Mouse (Mus musculus) common myeloid progenitor, adult 5-6 weeks (primary cell): ENCODE data around the gene Med13l. TPM values are rescaled to one million over a fixed set of nuclear protein-coding genes. Genes with fewer than 3 reads are reported as not detected.

Experiments
- ATAC-seq: replicated peaks from 2 replicates; pipeline ENCODE4 v1.8.0; 2016; ENCODE audit warnings: low read depth, mild to moderate bottlenecking, moderate TSS enrichment, inconsistent platforms; ENCODE audit not compliant: poor library complexity, severe bottlenecking
- total RNA-seq: library from RNA; stranded (forward); fragments of 200-1000, 187-1606 nt; gene quantifications from 2 replicates; pipeline ENCODE4 v1.2.3, GENCODE M21; 2017

Gene Med13l
- total RNA-seq, 1 experiment from 2014 or later: 49.7 TPM

- ATAC-seq: no peak
Observed at GRCm38 (mm10) chr5:118553290-118553689, 7.2 kb upstream of the Med13l start.

GRCm38 (mm10) chr5:118555305-118555704, 5.2 kb upstream of the Med13l start:
- ATAC-seq: no peak

- peak; percentile 40 for ATAC-seq
Observed at GRCm38 (mm10) chr5:118556387-118556937, 4.0 kb upstream of the Med13l start.

- ATAC-seq: no peak
Observed at GRCm38 (mm10) chr5:118558841-118559240, 1.6 kb upstream of the Med13l start.

- peak; percentile 55; the same call in 1 of the 2 replicates for ATAC-seq
Observed at GRCm38 (mm10) chr5:118559584-118560384, 695 bp upstream of the Med13l start.

- no peak for ATAC-seq
Observed at GRCm38 (mm10) chr5:118561086-118561987, 858 bp downstream of the Med13l start.

- no peak for ATAC-seq
Observed at GRCm38 (mm10) chr5:118562206-118562605, 1.7 kb downstream of the Med13l start.

GRCm38 (mm10) chr5:118563590-118563989, 3.1 kb downstream of the Med13l start:
- ATAC-seq: peak; percentile 20; the same call in 1 of the 2 replicates

- no peak for ATAC-seq
Observed at GRCm38 (mm10) chr5:118567395-118567794, 6.9 kb downstream of the Med13l start.

GRCm38 (mm10) chr5:118569017-118569416, 8.5 kb downstream of the Med13l start:
- ATAC-seq: no peak

GRCm38 (mm10) chr5:118569606-118570580, 9.4 kb downstream of the Med13l start:
- no peak for ATAC-seq

- ATAC-seq: no peak
Observed at GRCm38 (mm10) chr5:118571504-118571903, 11.0 kb downstream of the Med13l start.

- peak; percentile 49 for ATAC-seq
Observed at GRCm38 (mm10) chr5:118574236-118574635, 13.8 kb downstream of the Med13l start.

- peak; percentile 62 for ATAC-seq
Observed at GRCm38 (mm10) chr5:118574997-118575396, 14.5 kb downstream of the Med13l start.

- ATAC-seq: no peak
Observed at GRCm38 (mm10) chr5:118575909-118576308, 15.4 kb downstream of the Med13l start.

GRCm38 (mm10) chr5:118576731-118577130, 16.3 kb downstream of the Med13l start:
- no peak for ATAC-seq

- no peak for ATAC-seq
Observed at GRCm38 (mm10) chr5:118585355-118585754, 24.9 kb downstream of the Med13l start.

GRCm38 (mm10) chr5:118586560-118586959, 26.1 kb downstream of the Med13l start:
- ATAC-seq: no peak

- ATAC-seq: no peak
Observed at GRCm38 (mm10) chr5:118588381-118588925, 28.0 kb downstream of the Med13l start.
